Mouse (Mus musculus) kidney, postnatal 0 days (tissue): Measurements from ENCODE around the gene Bnip1. TPM values are rescaled to one million over a fixed set of nuclear protein-coding genes. Genes with fewer than 3 reads are reported as not detected.

ENCODE experiments used
- ATAC-seq: fragments of 200-750 bp; cut with Nextera tagmentation; replicated peaks from 2 replicates; pipeline ENCODE4 v1.8.0; 2017; ENCODE audit warnings: low read depth, moderate number of reproducible peaks, moderate TSS enrichment, moderate library complexity; ENCODE audit not compliant: low FRiP score
- DNase-seq: peaks from one replicate; pipeline ENCODE4 v3.0.0-alpha.2; 2016; ENCODE audit warnings: low spot score
- H3K27ac ChIP-seq: fragments of 300-500 bp; sonication (generic); 2 replicates; pipeline ENCODE4 v1.5.1; 2014; ENCODE audit warnings: mild to moderate bottlenecking
- H3K27me3 ChIP-seq: fragments of 300-500 bp; sonication (generic); 2 replicates; pipeline ENCODE4 v1.6.1; 2014; ENCODE audit warnings: low read length, mixed read lengths; ENCODE audit not compliant: insufficient read depth
- H3K36me3 ChIP-seq: fragments of 300-500 bp; sonication (generic); 2 replicates; pipeline ENCODE4 v1.6.1; 2014; ENCODE audit warnings: low read length, mixed read lengths; ENCODE audit not compliant: insufficient read depth
- H3K4me1 ChIP-seq: fragments of 300-500 bp; sonication (generic); replicated peaks from 2 replicates; pipeline ENCODE4 v1.6.1; 2014; ENCODE audit warnings: antibody characterized with exemption, low read length, mixed read lengths; ENCODE audit not compliant: insufficient read depth
- H3K4me2 ChIP-seq: fragments of 300-500 bp; sonication (generic); 2 replicates; pipeline ENCODE4 v1.6.1; 2014; ENCODE audit warnings: mild to moderate bottlenecking, low read length, moderate library complexity, mixed read lengths
- H3K4me3 ChIP-seq: fragments of 300-500 bp; sonication (generic); replicated peaks from 2 replicates; pipeline ENCODE4 v1.5.1; 2014; ENCODE audit warnings: low read depth, low read length
- H3K9ac ChIP-seq: fragments of 300-500 bp; sonication (generic); 2 replicates; pipeline ENCODE4 v1.6.1; 2014; ENCODE audit warnings: low read depth, low read length
- H3K9me3 ChIP-seq: fragments of 300-500 bp; sonication (generic); replicated peaks from 2 replicates; pipeline ENCODE4 v1.6.1; 2016; ENCODE audit warnings: low read length, inconsistent platforms, mixed read lengths
- CTCF ChIP-seq: IDR thresholded peaks from 2 replicates; pipeline ENCODE4 v1.5.1; 2016; ENCODE audit warnings: antibody characterized with exemption, low read depth, mild to moderate bottlenecking, moderate library complexity
- WGBS: fragments of 180-500 bp; shearing (Covaris S2); extraction: QIAGEN DNeasy Blood & Tissue Kit; methylation state at CpG from one replicate; pipeline ENCODE4 v1.1.7; 2014; 5-methylcytosine and 5-hydroxymethylcytosine counted together
- polyA plus RNA-seq: library from polyadenylated mRNA; unstranded; fragments of >200 nt; fragmentation: Nextera tagmentation; extraction: Ambion mirVana; gene quantifications from 2 replicates; pipeline ENCODE4 v1.2.1, GENCODE M21; 2015

The Bnip1 gene
- 43.7 and 45.2 TPM in 2 replicates for polyA plus RNA-seq

DNA sequence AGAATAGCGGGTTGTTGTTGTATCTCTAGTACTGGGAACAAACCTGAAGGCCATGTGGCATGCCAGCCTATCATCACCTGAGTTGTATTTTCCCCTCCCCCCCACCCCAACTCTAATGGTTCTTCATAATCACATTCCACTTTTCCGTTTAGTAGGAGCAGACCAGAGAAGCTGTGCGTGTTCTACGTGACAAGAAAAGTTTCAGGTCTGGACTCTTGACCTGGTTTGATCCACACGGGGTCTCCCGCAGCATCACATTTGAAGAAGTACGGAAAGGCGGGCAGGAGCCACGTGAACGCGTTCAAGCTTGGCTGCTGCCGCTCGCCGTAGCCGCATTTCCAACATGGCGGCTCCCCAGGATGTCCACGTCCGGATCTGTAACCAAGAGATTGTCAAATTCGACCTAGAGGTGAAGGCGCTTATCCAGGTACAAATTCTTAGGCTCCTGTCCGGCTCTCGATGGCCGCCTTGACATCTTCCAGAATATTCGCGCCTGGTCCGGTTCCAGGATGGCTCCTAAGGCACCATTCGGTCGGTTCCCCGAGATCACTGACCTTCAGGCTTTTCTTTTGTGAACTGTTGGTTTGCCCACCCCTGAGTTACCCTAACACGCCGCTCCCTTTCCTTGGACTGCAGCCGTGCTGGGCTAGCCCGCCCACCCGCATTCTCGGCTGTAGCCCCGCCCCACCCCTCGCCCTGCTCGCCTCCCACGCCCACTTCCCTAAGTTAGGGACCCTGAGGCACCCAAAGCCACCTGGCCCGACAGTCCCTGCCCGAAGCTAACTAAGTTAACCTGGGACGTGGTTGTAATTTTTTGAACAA lies at the start of gene Bnip1:
Bnip1 (plus strand) TSS at position 317 of the 822 bp plus-strand sequence.
- WGBS = under 1% methylated on average over 42 of the region's 42 CpGs
- H3K4me1 ChIP-seq = peaks cover 6% of the 10 kb centered on the region
- TF ChIP-seq CTCF = no peak
- H3K9me3 ChIP-seq = no peaks in the 10 kb centered on the region
- H3K27ac ChIP-seq = peak within 1 kb of the TSS; percentile 93
- peak within 1 kb of the TSS; percentile 80 for H3K9ac ChIP-seq
- peak within 1 kb of the TSS; percentile 76 for H3K4me2 ChIP-seq
- peaks cover 7% of the 10 kb centered on the region; the same call in 1 of the 2 replicates for H3K36me3 ChIP-seq
- DNase-seq (peak; percentile 88), ATAC-seq (peak; percentile 84)
- H3K4me3 ChIP-seq = peak within 1 kb of the TSS; percentile 55
- no peaks in the 10 kb centered on the region for H3K27me3 ChIP-seq

DNA sequence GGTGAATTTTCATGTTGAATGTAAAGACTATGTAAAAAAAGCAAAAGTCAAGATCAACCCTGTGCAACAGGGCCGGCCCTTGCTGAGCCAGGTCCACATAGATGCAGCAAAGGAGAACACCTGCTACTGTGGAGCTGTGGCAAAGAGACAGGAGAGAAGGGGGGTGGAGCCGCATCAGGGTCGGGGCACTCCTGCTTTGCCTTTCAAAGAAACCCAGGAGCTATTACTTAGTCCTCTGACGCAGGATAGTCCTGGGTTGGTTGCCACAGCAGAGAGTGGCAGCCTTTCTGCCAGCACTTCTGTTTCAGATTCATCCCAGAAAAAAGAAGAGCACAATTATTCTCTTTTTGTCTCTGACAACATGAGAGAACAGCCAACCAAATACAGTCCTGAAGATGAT lies 38.3 kb upstream of the Bnip1 start:
- Histone ChIP-seq H3K9me3 (no peaks in the 10 kb centered on the region), H3K9ac (no peak overlapping the region), H3K27me3 (no peaks in the 10 kb centered on the region), H3K4me1 (no peaks in the 10 kb centered on the region), H3K27ac (no peak overlapping the region), H3K4me3 (no peak overlapping the region), H3K36me3 (peaks cover 4% of the 10 kb centered on the region; the same call in 1 of the 2 replicates), H3K4me2 (no peak overlapping the region)
- TF ChIP-seq CTCF = no peak
- DNase-seq (no peak), ATAC-seq (no peak)
- WGBS = 48% methylated on average over 4 of the region's 4 CpGs

DNA sequence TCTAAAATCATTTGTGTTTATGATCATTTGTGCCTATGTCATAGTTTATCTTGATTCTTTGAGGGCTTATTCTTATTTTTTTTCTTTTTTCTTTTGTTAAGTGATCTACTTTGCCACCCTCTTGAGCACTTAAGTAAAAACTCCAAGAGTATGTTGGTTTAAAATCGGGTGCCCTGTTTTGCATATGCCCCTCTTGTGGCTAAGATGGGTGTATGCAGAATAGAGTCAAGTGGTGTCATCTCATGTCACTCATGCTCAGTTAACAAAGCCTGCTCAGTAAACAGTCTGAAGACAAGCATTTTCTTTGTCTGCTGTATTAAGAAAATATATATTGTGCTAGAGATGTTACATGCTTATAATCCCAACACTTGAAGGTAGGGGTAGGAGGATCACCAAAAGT lies 37.6 kb upstream of the Bnip1 start:
- ATAC-seq = no peak
- Histone ChIP-seq H3K27ac (no peak overlapping the region), H3K9me3 (no peaks in the 10 kb centered on the region), H3K9ac (no peak overlapping the region), H3K27me3 (no peaks in the 10 kb centered on the region), H3K36me3 (peaks cover 4% of the 10 kb centered on the region; the same call in 1 of the 2 replicates), H3K4me3 (no peak overlapping the region), H3K4me2 (no peak overlapping the region), H3K4me1 (no peaks in the 10 kb centered on the region)
- WGBS = 69% methylated on average over 1 of the region's 1 CpGs
- no peak for DNase-seq
- no peak for TF ChIP-seq CTCF

DNA sequence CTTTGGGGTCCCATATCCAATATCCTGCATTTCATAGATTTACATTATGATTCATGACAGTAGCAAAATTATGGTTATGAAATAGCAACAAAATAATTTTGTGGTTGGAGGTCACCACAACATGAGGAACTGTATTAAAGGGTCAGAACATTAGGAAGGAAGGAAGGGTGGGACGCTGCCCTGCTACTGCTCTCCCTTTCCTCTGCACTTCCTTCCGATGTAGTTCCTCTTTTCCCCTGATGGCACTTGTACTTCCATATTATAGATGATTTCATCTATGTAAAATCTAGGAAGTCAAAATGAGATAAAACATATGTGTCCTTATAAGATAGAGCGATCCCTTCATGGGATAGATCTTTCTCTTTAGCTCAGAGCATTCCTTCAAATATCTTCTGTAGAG lies 30.9 kb upstream of the Bnip1 start:
- Histone ChIP-seq H3K4me3 (no peak overlapping the region), H3K27ac (no peak overlapping the region), H3K4me2 (no peak overlapping the region), H3K9me3 (no peaks in the 10 kb centered on the region), H3K4me1 (no peaks in the 10 kb centered on the region), H3K27me3 (no peaks in the 10 kb centered on the region), H3K9ac (no peak overlapping the region), H3K36me3 (no peaks in the 10 kb centered on the region)
- DNase-seq = no peak
- 83% methylated on average over 3 of the region's 3 CpGs for WGBS
- TF ChIP-seq CTCF = no peak
- ATAC-seq = no peak

DNA sequence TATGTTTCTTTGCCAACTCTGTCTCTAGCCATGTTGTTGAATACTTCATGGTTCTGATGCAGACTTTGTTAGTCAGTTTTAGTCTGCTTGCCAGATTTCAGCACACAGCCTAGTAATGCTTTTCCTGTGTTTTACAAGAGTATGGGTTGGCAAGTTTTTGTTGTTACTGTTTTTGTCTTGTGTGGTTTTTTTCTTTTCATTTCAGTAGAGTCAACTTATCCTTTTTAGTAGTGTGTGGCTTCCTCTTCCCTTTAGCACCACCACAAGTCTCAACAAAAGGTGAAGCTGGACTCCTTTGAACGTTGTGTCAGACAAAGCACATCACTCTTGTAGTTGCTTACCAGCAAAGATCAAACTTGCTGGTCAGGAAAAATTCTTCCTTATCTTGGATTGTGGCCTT lies 28.6 kb upstream of the Bnip1 start:
- Histone ChIP-seq H3K27me3 (no peaks in the 10 kb centered on the region), H3K27ac (no peak overlapping the region), H3K4me1 (no peaks in the 10 kb centered on the region), H3K9ac (no peak overlapping the region), H3K36me3 (no peaks in the 10 kb centered on the region), H3K4me3 (no peak overlapping the region), H3K4me2 (no peak overlapping the region), H3K9me3 (no peaks in the 10 kb centered on the region)
- WGBS = 81% methylated on average over 1 of the region's 1 CpGs
- ATAC-seq (no peak), DNase-seq (no peak)
- TF ChIP-seq CTCF = no peak

DNA sequence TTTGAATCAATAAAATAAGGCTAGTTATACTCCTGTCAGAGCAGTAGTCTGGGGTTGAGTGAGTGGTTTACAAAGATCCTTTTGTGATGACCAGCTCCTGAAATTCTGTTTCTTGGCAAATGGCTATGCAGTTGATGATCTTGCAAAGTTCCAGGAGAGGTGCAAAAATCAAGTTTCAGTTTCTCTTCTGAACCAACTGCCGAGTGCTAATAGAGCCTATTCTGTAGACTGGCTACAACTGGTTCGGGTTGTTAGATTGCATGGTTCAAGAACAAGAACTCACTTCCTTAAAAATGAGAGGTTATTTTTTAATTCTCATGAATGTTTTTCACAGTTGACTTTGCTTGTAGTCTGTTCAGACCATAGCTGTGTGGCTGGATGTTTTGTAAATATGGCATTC lies 27.4 kb upstream of the Bnip1 start:
- H3K36me3 ChIP-seq = no peaks in the 10 kb centered on the region; the same call in 1 of the 2 replicates
- 80% methylated on average over 2 of the region's 2 CpGs for WGBS
- ATAC-seq (no peak), DNase-seq (no peak)
- H3K4me2 ChIP-seq = no peak overlapping the region
- H3K9ac ChIP-seq = no peak overlapping the region
- no peak overlapping the region for H3K4me3 ChIP-seq
- no peak for TF ChIP-seq CTCF
- no peak overlapping the region for H3K27ac ChIP-seq
- H3K4me1 ChIP-seq = no peaks in the 10 kb centered on the region
- no peaks in the 10 kb centered on the region for H3K9me3 ChIP-seq
- no peaks in the 10 kb centered on the region for H3K27me3 ChIP-seq
